ENCODE assay signal across 25 mouse cellular contexts in genomic region chr3:101154067-101154466, GRCm38 (mm10). TPM values are rescaled to one million over a fixed set of nuclear protein-coding genes. Genes with fewer than 3 reads are reported as not detected.
A peak's percentile ranks its signal among the peaks of the same experiment; 100 is the strongest.
DNase-seq lines count a peak whose midpoint lies in the region; ATAC-seq and TF ChIP-seq lines count a peak whose summit lies in the region.
"Had no signal": no experiment of that assay in that cellular context is flagged by ENCODE, and none has a peak within 500 bp of the region (broad histone marks: within the 10 kb centered on the region; RNA-seq: fewer than 3 reads in every experiment).

No protein-coding gene starts in this region.

- TF ChIP-seq POLR2A in heart, adult 2 months (IDR thresholded peaks at IDR 0.05; ENCODE audit: insufficient read depth, low read depth, low read length), result no peak

- no peak for TF ChIP-seq CTCF in heart, adult 2 months (IDR thresholded peaks at IDR 0.05)

- no peaks in the 10 kb centered on the region for H3K79me2 ChIP-seq in heart, adult 2 months (replicated peaks; ENCODE audit: control insufficient read depth, insufficient read depth, low read length)

- peak; percentile 66 for DNase-seq in heart, embryonic 10.5 days (ENCODE audit: low spot score)
- DNase-seq in heart, adult 2 months, result no peak
- peak; percentile 9 for DNase-seq in intestine, embryonic 14.5 days (ENCODE audit: low spot score)
- DNase-seq in lung, postnatal 36 days, result peak; percentile 40
- no peak for DNase-seq in lung, adult 18-20 months
- DNase-seq in gastrocnemius, adult 18-20 months (ENCODE audit: low spot score), result no peak
- DNase-seq: adrenal gland, adult 2 months; adrenal gland, postnatal 10 days; adrenal gland, postnatal 25 days; cerebellum, adult 11 months; cerebellum, adult 18-20 months; cerebellum, adult 8-10 months; cerebellum, adult 9-11 months; cerebellum, postnatal 14 days; cerebellum, postnatal 36 days; embryo, embryonic 11 days had no signal

- H3K9me3 ChIP-seq in heart, embryonic 10.5 days, result 0 out of 2 replicates have a peak, but pooled peaks cover 2% of the 10 kb centered on the region
- 0 out of 2 replicates have a peak, but pooled peaks cover 2% of the 10 kb centered on the region for H3K9me3 ChIP-seq in intestine, embryonic 14.5 days (ENCODE audit: control insufficient read depth, low read length)
- H3K9me3 ChIP-seq in intestine, embryonic 15.5 days, result no peaks in the 10 kb centered on the region
- H3K9me3 ChIP-seq: embryonic facial prominence, embryonic 13.5 days; embryonic facial prominence, embryonic 15.5 days; forebrain, embryonic 10.5 days; forebrain, embryonic 12.5 days had no signal

- ATAC-seq in intestine, embryonic 14.5 days (replicated peaks; ENCODE audit: low FRiP score, low TSS enrichment, low read depth), result no peak
- ATAC-seq in intestine, embryonic 15.5 days, result no peak
- ATAC-seq: forebrain, embryonic 14.5 days had no signal

- H3K27ac ChIP-seq in heart, embryonic 10.5 days, result no peak overlapping the region
- H3K27ac ChIP-seq in heart, adult 2 months, result no peak overlapping the region
- no peak overlapping the region for H3K27ac ChIP-seq in intestine, embryonic 14.5 days (ENCODE audit: low read depth)
- no peak overlapping the region for H3K27ac ChIP-seq in intestine, embryonic 15.5 days
- H3K27ac ChIP-seq: embryonic facial prominence, embryonic 13.5 days; embryonic facial prominence, embryonic 15.5 days; forebrain, embryonic 10.5 days; forebrain, embryonic 12.5 days had no signal

- H3K36me3 ChIP-seq in heart, embryonic 10.5 days, result no peaks in the 10 kb centered on the region
- H3K36me3 ChIP-seq in heart, adult 2 months (ENCODE audit: control insufficient read depth, insufficient read depth, low read length), result no peaks in the 10 kb centered on the region
- H3K36me3 ChIP-seq in intestine, embryonic 14.5 days (ENCODE audit: control insufficient read depth, insufficient read depth, low read length), result no peaks in the 10 kb centered on the region
- no peaks in the 10 kb centered on the region for H3K36me3 ChIP-seq in intestine, embryonic 15.5 days
- H3K36me3 ChIP-seq: embryonic facial prominence, embryonic 13.5 days; embryonic facial prominence, embryonic 15.5 days; forebrain, embryonic 10.5 days; forebrain, embryonic 12.5 days had no signal

- intact Hi-C loops in heart, adult 2 months (cut with DNase I), result no loop called here

- 0 out of 2 replicates have a peak, but pooled peaks cover 2% of the 10 kb centered on the region for H3K4me1 ChIP-seq in heart, embryonic 10.5 days
- H3K4me1 ChIP-seq in heart, adult 2 months (ENCODE audit: control insufficient read depth, insufficient read depth, low read length), result peaks cover 2% of the 10 kb centered on the region; the same call in 1 of the 2 replicates
- H3K4me1 ChIP-seq in intestine, embryonic 14.5 days (replicated peaks; ENCODE audit: control insufficient read depth, insufficient read depth, low read length), result no peaks in the 10 kb centered on the region
- H3K4me1 ChIP-seq in intestine, embryonic 15.5 days (replicated peaks), result no peaks in the 10 kb centered on the region
- H3K4me1 ChIP-seq: embryonic facial prominence, embryonic 13.5 days; embryonic facial prominence, embryonic 15.5 days; forebrain, embryonic 10.5 days; forebrain, embryonic 12.5 days had no signal

- no peak overlapping the region for H3K9ac ChIP-seq in heart, adult 2 months (ENCODE audit: low read depth, low read length)
- no peak overlapping the region for H3K9ac ChIP-seq in intestine, embryonic 14.5 days (ENCODE audit: low read length)
- H3K9ac ChIP-seq in intestine, embryonic 15.5 days, result no peak overlapping the region
- H3K9ac ChIP-seq: embryonic facial prominence, embryonic 13.5 days; embryonic facial prominence, embryonic 15.5 days; forebrain, embryonic 12.5 days had no signal

- no peaks in the 10 kb centered on the region for H3K27me3 ChIP-seq in heart, embryonic 10.5 days (ENCODE audit: insufficient read depth, poor library complexity, severe bottlenecking)
- no peaks in the 10 kb centered on the region for H3K27me3 ChIP-seq in heart, adult 2 months (ENCODE audit: control insufficient read depth, insufficient read depth, low read length)
- H3K27me3 ChIP-seq in intestine, embryonic 14.5 days (replicated peaks; ENCODE audit: control insufficient read depth, insufficient read depth, low read length), result no peaks in the 10 kb centered on the region
- no peaks in the 10 kb centered on the region for H3K27me3 ChIP-seq in intestine, embryonic 15.5 days (replicated peaks)
- H3K27me3 ChIP-seq: embryonic facial prominence, embryonic 13.5 days; embryonic facial prominence, embryonic 15.5 days; forebrain, embryonic 12.5 days had no signal

- no peak for TF ChIP-seq EP300 in heart, adult 2 months (IDR thresholded peaks at IDR 0.05; ENCODE audit: insufficient read depth, low read depth, low read length)

- H3K4me3 ChIP-seq in heart, embryonic 10.5 days, result no peak overlapping the region
- no peak overlapping the region for H3K4me3 ChIP-seq in heart, adult 2 months
- no peak overlapping the region for H3K4me3 ChIP-seq in intestine, embryonic 14.5 days (ENCODE audit: low read depth, low read length)
- H3K4me3 ChIP-seq in intestine, embryonic 15.5 days (replicated peaks), result no peak overlapping the region
- H3K4me3 ChIP-seq: embryonic facial prominence, embryonic 13.5 days; embryonic facial prominence, embryonic 15.5 days; erythroblast, embryonic 14.5 days; forebrain, embryonic 10.5 days; forebrain, embryonic 12.5 days had no signal

- WGBS in heart, embryonic 10.5 days, result 87% methylated on average over 1 of the region's 1 CpGs
- WGBS in heart, adult 2 months, result 97% methylated on average over 1 of the region's 1 CpGs
- 96% methylated on average over 1 of the region's 1 CpGs for WGBS in intestine, embryonic 14.5 days
- 93% methylated on average over 1 of the region's 1 CpGs for WGBS in intestine, embryonic 15.5 days

- no peak overlapping the region for H3K4me2 ChIP-seq in intestine, embryonic 14.5 days (ENCODE audit: low read length)
- no peak overlapping the region for H3K4me2 ChIP-seq in intestine, embryonic 15.5 days (replicated peaks)
- H3K4me2 ChIP-seq: embryonic facial prominence, embryonic 13.5 days; embryonic facial prominence, embryonic 15.5 days; forebrain, embryonic 12.5 days had no signal

RNA-seq across cellular contexts. Expression of gene Ptgfrn, which starts 44.0 kb away (rescaled TPM):
- polyA plus RNA-seq in heart, embryonic 10.5 days (2016; fragmentation: Nextera tagmentation; extraction: Ambion mirVana), result 4.8 and 5.6 TPM in 2 replicates
- total RNA-seq in heart, adult 2 months (2021), result 10 to 100 TPM; 19.4 to 25.1 TPM
- 18.5 and 27.2 TPM in 2 replicates for polyA plus RNA-seq in heart, adult 2 months (2012; rRNA removed)
- 8.4 and 8.8 TPM in 2 replicates for polyA plus RNA-seq in intestine, embryonic 14.5 days (2014; fragmentation: Nextera tagmentation; extraction: Ambion mirVana)
- 4.4 and 4.5 TPM in 2 replicates for polyA plus RNA-seq in intestine, embryonic 15.5 days (2015; fragmentation: Nextera tagmentation; extraction: Ambion mirVana)
- total RNA-seq in gastrocnemius, adult 18-20 months (2021), result 1 to 10 TPM; 6.7 to 8.5 TPM
- total RNA-seq: common myeloid progenitor, adult 5-6 weeks; MEL had no signal
- polyA plus RNA-seq: erythroblast, embryonic 14.5 days had no signal

Comparison
In these comparisons a context has a peak if more than half of its experiments do, and no peak if none do; other contexts are left out.
1. DNase-seq: peak in heart, embryonic 10.5 days (single experiment), intestine, embryonic 14.5 days (single experiment) and lung, postnatal 36 days (single experiment); none in heart, adult 2 months (0 of 2), lung, adult 18-20 months (0 of 2) and gastrocnemius, adult 18-20 months (single experiment).